Mouse (Mus musculus) frontal cortex, adult (tissue): ENCODE data around the gene Galntl6.

Experiments
- ATAC-seq: cut with Nextera tagmentation; 2 replicates; pipeline ENCODE4 v1.9.2; 2017; ENCODE audit warnings: mild to moderate bottlenecking, moderate library complexity, mixed read lengths; ENCODE audit not compliant: low TSS enrichment

Gene Galntl6

DNA sequence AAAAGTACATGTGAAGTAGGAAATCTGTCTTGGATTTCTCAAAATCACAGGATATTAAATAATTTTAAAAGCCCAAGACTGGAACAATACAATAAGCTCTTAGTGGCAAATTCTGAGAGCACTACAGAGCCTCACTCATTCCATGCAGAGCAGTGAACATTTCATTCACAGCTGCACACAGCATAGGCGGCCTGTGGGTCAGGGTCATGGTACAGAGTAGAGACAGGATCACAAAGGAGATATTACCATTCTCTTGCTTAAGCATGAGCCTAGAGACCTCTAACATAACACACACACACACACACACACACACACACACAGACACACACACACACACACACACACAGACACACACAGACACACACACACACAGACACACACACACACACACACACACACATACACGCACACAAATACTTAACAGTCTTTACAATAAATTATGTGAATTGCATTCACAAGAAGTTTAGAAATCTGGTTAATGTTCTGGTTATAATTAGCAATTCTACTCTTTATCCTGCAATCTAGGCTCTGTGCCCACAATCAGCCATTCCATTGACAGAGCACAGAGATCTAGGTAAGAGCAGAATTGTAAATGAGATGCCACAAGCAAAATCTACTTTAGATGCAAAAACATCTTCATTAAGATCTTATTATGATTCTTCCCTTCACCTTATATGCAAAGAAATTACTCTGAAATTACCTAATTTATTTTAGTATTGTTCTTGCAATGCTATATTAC lies 653.7 kb downstream of the Galntl6 start:
- ATAC-seq: no peak

DNA sequence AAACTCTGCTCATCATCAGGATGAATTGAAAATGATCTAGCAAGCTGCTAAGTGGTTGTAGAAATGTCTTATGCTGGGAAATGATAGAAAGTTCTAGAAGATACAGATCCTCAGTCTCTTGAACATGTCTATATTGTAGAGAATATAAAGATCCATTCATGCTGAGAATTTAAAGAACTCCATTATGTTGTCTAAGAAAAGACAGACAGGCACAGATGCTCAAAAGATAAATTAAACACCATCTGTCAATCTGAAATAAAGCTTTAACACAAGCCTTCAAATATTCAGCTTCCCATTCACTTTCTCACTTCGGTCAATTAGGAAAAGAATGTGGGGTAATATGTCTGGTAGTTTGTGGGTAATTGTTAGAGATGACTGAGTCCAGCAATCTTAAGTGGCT lies 658.8 kb downstream of the Galntl6 start:
- peak; percentile 34; the same call in 1 of the 2 replicates for ATAC-seq

DNA sequence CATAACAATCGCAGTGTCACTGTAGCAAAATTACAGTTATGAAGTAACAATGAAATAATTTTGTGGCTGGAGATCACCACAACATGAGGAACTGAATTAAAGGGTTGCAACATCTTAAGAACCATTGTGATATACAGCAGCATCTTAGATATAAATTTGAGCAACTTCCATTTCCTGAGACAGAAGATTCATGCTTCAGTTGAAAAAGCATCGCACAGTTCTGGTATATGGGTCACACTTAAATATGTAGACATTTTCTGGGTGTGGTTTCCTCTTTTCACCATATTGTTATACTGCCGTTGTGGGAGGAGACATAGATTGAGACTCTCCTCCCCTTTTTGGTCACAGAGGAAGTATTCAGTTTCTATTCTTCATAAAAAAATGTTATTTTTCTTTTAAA lies 667.6 kb downstream of the Galntl6 start:
- ATAC-seq: no peak

DNA sequence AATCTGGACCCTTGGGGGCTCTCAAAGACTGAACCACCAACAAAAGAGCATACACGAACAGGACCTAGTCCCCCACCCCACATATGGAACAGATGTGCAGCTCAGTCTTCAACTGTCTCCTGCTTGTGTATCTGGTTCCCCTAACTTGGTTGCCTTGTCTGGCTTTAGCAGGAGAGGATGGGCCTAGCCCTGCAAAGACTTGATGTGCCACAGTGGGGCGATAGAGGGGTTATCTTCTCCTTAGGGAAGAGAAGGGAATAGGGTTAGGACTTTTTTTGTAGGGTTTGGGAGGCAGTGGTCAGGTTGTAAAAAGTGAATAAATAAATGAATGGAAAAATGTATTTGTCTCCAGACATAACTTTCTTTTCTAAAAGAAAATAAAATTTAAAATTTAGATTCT lies 678.2 kb downstream of the Galntl6 start:
- peak; percentile 93 for ATAC-seq

DNA sequence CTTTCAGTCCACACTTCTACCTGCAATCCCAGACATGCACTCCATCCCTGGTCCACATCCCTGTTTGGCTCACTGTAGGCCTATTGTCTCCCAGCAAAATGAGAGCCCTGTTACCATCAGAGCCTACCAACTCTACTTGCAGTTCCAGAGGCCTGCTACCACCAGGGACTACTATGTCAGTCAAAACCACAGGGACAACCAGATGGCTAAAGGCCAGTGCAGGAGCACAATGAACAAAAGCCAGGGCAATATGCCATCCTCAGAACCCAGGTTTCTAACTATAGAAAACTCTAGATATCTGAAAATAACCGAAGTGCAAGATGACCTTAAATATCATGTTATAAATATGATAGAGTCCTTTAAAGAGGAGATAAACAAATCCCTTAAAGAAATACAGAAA lies 683.7 kb downstream of the Galntl6 start:
- no peak for ATAC-seq

DNA sequence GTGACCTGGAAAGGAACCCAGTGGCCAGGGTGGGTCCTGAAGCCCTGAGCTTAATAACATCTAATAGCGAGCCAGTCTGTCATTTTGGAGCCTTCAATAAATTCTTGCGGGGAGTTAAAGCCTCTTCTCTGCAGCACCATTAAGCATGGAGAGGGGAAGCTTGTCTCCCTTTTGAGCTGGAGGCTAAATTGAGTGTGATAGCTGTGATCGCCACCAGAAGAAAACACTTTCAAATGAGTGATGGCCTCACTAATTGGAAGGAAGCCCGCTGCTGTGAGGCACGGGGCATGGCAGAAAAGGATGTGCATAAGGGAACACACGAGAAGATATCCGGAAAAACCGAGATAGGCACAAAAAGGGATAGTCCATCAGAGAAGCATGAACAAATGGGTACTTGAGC lies 694.6 kb downstream of the Galntl6 start:
- no peak for ATAC-seq

DNA sequence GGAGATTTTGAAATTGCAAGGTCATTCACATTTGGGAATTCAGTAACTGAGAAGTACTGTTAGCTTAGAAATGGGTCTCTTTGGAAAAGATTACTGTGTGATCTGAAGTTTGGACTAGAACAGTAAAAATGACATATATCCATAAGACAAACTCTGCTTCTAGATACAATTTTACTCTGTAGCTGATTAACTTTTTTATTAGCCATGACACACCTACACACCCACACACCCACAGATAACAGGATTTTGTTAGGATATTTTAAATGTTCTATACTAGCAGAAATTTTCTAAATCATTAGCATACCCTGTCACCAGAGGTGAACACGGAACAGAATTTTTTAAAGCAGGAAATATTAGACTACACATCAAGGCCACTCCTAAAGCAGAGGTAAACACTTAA lies 722.7 kb downstream of the Galntl6 start:
- ATAC-seq: no peak

DNA sequence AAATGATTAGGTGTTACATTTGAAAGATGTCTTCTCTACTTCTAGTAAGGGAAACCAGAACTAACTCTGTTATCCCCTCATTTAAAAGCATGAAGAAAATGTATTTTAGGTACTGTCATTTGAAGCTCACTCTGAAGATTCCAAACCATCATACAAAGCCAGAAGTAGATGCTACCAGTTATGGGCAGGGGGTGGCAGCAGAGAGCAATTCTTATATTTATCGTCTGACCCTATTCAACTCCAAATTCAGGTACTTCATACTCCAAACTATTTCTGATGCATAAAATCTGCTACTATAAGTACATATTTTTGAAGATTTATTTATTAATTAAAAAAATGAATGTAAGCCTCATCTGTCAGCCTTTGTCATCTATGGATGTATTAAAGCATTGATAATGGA lies 765.5 kb downstream of the Galntl6 start:
- ATAC-seq: peak; percentile 89

DNA sequence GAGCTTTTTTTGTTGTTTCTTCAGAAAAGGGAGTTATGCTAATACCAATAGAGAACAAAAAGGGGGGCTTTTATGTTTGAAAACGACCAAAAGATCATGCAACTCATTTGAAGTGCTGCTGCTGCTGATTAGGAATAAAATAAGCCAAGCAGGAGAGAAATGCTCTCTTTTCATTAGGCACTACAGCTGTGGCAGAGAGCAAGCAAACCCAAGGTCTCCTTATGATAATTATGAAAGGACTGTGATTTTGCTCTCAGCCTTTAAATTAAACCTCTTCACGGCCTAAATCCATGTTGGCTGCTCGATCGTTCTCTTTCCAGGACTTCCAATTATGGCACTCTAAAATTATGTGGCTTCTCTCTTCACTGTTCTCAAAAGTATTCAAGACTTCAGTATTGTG lies 825.7 kb downstream of the Galntl6 start:
- peak; percentile 67 for ATAC-seq

DNA sequence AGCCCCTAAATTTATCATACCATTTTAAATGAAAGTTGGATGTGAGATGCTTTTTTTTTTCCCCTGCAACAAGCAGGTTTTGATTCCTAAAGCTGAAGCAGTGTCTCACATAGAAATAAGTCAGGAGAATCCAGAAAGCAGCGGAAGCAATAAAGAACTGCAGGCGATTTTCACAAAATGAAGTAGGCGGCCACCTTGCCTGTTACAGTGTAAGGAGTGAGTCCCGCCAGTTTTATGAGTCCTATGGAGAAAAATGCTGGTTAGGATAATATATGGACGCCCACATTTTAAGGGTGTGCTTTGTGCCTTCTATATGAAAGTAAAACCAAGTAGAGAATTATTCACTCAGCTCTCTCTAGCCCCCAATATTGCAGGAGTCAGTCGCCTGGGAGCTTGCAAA lies 827.5 kb downstream of the Galntl6 start:
- ATAC-seq: peak; percentile 87

DNA sequence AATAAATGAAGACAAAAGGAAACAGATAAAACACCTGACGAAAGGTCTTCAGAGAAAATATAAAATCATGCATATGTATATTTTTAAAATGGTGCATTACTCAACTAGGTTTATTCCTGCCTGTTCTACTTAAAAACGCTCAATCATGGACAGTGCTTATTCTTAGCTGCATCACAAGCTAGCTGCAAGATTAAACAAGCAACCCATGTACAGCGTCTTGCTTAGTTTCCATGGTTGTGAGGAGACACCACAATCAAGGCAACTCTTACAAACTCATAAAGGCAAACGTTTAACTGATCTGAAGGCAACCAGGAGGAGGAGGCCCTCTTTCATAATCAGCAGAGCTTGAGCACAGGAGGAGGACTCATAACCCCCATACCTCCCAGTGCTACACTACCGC lies 830.7 kb downstream of the Galntl6 start:
- ATAC-seq: peak; percentile 73

DNA sequence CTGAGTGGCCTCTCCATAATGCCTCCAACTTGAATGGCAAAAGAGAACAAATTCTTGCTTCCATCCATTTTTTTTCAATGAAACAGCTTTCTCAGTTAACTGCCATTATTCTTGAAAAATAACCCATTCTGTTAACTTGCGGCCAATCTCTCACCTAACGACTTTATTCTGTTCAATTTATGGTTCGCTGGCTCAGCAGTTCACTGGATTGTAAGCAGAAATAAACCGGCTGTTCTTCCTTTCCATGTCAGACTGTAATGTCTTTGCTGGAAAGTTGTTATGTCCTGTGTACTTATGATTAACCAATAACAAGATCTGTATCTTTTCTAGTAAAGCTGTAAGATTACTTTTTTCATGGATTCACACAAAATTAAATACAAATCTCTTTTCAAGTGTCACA lies 837.8 kb downstream of the Galntl6 start:
- ATAC-seq: no peak

DNA sequence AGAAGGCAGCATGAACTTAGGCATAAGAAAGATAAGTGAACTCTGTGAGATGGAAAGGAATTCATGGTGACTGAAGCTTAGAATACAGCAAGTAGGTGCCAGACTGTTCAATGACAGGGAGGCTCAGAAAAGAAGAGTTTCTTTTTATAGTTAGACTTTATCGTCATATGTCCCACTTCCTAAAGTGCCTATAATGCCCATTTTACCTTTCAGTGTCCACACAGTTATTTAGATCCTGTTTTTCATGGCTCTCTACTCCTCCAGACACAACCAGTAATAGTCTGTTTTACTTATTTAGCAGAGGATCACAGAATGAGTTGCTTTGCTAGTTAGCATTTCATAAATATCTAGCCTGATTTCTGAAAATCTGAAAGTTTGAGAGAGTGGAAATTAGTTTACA lies 838.7 kb downstream of the Galntl6 start:
- peak; percentile 90 for ATAC-seq

DNA sequence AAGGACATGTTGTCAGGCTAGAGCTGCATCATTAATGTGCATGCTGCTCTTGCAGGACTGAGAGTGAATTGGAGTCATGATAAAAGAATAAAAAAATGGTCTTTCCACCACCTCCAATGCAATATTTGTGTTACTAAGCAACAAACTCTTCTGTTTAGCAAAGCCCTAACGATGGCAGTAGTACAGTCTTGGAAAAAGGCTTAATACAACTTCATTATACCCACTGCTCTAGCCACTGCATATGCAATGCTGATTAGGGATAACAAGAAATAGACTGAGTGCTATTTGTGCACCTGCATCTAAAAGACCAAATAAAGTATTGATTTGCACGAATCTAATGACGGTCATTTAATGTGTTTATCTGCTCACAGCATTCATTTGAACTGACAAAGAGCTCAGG lies 880.2 kb downstream of the Galntl6 start:
- no peak for ATAC-seq

DNA sequence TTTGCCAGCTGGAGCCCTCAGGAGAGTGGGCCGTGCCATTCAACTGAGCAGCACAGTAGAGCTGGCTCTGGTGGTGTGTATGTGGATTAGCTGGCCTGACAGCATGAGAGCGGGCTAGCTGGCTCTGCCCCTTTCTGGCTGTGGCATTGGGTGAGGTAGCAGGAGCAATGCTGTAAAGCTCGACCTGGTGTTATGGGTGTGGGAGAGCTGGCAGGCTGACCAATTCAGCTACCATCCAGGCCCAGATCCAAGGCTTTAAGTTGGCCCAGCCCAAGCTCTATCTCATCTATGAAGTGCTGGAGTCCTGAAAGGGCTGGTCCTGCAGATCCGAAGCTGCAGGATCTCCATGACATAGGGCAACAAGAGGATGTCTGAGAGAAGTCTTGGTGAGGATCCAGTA lies 886.9 kb downstream of the Galntl6 start:
- no peak for ATAC-seq

DNA sequence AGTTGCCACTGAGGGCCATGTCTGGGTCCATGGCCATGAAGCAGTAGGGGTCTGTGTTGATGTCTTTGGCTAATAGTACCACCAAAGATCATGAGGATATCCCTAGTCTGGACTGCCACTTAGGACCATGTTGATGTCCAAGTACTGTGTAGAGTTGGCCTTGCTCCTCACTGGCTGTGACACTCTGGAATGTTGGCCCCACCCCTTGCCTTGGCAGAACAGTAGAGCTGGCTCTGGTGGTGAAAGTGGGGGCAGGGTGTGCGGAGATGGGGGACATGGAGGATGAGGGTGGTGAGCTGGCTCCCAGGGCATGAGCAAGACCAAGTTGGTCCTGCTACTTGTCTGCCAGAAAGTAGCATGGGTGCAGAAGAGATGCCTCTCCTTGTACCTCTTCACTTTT lies 887.3 kb downstream of the Galntl6 start:
- ATAC-seq: no peak

DNA sequence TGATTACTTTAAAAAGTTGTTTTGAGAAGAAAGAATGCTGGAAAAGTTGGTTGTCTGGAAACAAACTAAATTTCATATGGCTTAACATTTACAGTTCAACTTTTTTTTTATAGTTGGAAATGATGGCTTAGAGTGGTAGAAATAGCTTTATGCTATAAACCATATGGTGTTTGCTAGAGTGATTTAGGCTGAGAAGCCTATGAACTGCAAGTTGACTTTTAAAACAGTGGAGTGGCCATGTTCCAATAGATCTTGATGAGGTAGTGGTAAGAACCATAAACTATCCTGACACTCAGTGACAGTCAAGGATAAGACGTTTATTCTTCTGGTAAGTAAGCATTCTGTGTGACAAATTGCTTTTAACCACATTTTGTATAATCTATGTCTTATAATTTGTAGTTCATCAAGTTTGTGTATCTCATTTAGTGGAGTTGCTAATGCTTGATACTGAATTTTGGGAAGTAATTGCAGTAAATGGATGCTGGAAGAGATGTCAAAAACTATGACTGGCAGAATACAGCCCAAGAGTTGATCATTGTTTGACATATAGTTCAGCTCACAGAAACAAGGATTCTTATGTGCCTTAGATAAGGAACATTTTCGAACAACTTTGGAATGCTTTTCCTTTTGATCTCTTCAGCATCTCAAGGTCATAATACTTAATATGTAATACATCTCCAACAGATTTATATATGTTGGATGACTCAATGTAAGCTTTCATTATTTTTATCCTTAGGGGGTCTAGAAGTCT lies 888.8 kb downstream of the Galntl6 start:
- no peak for ATAC-seq

DNA sequence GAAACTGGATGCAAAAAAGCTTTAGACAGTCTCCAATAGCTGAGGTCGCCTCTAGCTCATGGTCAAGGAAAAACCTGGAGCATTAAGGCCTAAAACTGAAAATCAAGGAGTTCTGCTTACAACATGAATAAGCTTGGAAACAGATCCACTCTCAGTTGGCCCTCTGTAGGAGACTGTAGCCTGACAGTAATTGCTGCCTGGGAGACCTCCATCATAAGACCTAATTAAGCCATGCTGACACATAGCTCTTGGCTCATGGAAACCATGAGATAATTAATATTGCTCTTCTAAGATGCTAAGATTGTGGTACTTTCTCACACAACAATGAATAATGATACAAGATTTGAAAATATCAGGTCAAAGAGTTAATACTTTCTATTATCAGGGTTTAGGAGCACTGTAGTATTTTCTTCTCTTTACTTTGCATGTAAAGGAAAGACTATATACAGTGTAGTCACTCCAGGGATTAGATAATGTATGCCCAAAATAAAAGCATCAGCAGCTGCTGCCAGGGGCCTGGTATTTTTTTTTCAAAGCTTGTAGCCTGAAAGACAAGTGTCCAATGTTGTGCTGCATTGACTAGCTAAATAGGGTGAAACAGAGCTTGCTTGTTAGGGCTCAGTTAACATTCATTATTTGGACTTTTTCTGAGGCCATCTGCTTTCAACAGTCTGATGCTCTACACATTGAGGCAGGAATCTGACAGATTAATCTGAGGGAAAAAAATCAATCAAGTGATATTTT lies 922.8 kb downstream of the Galntl6 start:
- no peak for ATAC-seq

DNA sequence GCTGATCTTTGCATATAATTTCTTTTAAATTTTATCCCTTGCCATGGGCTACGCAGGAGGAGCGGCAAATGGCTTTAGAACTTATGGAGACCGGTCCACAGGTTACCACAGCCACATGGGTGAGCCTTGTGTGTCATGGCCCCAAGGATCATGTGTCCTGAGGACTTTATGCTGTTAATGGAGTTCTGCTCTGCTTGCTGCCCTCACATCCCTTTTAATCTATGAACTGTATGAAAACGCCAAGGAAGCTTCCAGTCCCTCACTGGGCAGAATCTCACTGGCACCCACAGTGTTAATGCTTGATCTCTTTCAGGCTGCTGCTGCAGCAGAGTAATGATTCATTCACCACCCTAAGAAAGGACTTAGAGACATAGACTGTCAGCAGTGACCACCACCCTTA lies 935.1 kb downstream of the Galntl6 start:
- no peak for ATAC-seq

DNA sequence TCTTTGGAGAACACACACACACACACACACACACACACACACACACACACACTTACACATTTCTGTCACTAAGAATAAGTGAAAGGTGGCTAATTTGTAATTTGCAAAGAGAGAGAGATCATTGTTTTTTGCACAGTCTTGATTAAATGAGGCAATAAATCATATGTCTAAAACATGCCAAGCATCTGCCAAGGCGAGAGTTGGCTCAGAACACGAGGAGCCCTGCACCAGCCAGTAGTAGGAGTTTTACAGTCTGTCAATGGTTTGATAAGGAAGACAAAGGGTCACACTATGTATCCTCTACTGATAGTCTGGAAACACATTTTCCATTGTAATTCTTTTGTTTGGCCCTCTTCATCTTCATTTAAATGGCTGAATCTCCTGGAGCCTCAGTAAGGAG lies 938.3 kb downstream of the Galntl6 start:
- ATAC-seq: no peak

DNA sequence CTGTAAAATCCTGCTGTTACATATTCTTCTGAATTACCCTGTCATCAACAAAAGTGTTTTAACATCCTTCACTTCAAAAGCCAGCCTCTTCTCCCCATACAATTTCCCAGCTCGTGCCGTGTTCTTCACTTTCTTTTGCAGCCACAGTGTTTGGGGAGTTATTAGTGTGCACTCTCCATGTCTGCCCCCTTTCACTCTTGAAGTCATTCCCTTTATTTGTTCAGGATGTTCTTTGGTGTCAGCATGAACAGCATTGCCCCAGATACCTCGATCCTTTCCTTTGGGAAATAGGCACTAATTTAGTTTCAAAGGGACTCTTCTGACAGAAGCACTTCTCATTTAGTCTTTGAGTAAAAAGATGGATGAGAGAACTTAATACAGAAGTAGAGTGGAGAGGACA lies 939.6 kb downstream of the Galntl6 start:
- ATAC-seq: no peak

DNA sequence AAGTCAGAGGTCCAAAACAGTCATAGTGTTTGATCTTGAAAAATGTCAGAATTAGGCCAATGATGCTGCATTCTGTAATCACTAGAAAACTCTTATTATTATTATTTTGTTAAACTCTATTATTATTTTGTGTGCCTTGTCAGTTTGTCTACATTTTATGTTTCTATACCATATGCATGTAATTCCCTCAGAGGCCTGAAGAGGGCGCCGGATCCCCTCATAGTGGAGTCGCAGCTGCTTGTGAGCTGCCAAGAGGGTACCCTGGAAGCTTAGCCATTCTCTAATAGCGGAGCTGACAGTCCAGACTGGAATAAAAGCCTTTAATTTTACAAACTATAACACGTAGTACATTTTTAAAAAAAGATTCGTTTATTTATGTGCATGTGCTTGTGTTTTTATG lies 945.8 kb downstream of the Galntl6 start:
- ATAC-seq: no peak

DNA sequence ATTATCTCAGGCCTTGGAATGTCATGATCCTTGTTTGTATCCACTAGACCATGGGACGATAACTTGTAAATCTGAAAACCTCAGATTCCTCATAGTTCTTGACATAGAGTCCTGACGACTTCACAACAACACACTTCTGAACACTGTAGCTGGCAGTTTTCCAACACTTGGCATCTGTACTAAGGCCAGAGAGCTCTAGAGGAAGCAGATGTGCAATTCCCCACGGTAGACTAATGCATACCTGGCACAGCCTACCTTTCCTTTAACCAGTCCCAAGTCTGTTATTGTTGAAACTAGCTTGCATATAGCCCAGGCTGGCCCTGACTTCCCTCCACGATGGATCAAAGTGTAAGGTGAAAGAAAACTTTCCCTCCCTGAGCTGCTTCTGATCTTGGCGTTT lies 946.9 kb downstream of the Galntl6 start:
- ATAC-seq: no peak
